Mouse (Mus musculus) fibroblast of lung, adult 2 months (primary cell): Measurements from ENCODE around the gene Mapkapk3.

Source experiments
- DNase-seq: peaks from one replicate; pipeline ENCODE4 v3.0.0-alpha.2; 2011; ENCODE audit warnings: low read depth

Gene Mapkapk3

DNA sequence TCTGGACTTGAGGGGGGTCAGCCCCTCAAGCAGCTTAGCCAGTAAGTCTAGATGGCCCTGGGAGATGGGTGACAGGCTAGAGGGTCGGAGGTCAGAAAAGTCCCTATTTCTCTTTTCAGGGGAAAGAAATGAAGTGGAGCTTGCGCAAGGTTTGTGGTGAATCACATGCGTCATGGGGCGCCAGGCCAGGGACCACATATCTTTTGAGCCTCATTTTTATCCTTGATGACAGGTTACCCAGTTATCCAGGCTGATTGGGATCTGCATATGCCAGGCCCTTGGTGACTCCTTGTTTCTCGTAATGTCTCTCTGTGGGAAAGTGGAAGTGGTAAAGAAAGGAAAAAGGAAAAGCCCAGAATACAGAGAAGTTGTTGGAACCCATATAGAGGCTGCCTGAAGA, 25.8 kb downstream of the Mapkapk3 start:
- no peak for DNase-seq

DNA sequence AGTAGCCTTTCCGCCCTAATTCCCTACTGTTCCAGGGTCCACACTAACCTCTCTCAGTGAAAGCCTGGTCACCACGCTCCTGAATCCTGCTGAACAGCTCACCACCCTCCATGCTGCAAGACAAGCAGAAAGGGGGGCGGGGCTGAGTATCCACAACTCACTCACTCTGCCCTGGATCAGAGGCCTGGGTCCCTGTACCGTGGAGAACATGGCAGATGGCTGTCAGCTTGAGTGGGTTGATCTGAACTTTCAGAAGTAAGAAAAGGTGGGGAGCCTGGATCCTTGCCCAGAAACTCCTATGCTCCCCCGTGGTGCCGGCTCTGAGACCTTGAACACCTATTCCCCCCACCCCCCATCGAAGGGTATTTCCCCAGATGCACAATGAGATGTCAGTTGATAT, 27.3 kb downstream of the Mapkapk3 start:
- no peak for DNase-seq

DNA sequence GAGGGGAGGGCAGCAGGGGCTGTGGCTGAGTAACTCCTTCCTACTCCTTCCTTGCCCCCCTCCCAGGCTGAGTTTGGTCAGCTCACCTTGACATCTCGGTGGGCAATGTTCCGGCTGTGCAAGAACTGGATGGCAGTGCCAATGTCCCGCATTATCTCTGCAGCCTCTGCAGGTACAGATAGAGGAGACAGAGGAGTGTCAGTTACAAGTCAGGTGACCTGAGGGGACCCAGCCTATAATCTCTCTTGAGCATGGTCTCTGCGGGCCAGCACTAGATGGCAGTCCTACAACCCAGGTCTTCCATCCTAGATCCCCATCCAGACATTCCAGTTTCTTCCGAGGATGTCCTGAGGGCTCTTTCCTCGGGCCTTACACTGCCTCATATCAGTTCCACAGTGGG, 27.9 kb downstream of the Mapkapk3 start:
- no peak for DNase-seq

DNA sequence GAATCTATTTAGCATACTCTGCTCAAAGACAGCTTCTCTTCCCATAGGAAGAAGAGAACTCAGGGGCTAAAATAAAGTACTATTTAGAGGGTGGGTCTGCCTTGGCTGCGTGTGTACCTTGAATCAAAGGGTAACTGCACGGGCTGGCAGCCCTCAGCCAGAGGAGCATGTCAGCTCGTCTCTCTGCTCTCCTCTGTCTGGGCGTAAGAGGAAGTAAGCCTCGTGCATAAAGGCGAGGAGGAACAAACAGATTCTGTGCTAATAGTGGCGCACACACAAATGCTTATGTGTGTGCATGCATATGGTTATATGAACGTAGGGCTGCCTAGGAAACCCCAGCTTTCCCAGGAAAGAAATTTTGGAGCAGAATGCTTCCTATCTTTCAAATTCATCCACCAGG, 28.8 kb downstream of the Mapkapk3 start:
- no peak for DNase-seq

- no peak for DNase-seq
These were observed 29.2 kb downstream of the Mapkapk3 start for GRCm38 (mm10) chr9:107260429-107260828.

GRCm38 (mm10) chr9:107259571-107259970, 30.1 kb downstream of the Mapkapk3 start:
- DNase-seq: no peak

DNA sequence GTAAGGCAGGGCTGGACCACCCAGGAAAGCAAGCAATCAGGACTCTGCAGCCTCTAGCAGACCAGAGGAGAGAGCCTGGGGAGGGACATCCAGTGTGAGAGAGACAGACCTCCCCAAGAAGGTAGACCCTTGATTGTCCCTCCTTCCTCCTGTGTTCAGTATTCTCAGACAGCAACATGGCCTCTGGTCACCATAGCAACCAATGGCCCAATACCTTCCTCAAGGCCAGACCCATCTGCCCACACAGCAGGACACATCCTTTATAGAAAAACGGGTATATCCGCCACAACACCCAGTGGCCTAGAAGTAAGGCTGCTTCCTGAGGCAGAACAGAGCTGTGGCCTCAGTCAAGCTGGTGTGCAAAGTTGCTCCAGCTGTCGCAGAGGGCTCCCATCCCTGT, 34.1 kb downstream of the Mapkapk3 start:
- DNase-seq: no peak

DNA sequence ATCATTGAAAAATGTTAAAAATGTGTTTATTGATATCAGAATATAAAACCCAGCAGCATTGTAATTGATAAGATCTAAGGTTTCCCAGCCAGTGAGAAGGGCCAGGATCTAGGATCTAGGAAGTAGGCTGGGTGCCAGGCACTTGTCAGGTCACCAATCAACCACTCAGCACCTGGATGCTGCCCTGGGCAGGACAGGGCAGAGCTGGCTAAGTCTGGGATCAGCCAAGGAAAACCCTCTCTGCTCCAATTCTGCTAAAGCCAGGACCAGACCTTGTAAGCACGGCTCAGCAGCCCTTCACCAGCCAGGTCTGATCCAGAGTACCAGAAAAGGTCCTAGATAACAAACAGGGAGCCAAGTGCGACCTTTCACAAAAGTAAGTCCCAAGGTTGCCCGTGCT, 34.8 kb downstream of the Mapkapk3 start:
- no peak for DNase-seq

DNA sequence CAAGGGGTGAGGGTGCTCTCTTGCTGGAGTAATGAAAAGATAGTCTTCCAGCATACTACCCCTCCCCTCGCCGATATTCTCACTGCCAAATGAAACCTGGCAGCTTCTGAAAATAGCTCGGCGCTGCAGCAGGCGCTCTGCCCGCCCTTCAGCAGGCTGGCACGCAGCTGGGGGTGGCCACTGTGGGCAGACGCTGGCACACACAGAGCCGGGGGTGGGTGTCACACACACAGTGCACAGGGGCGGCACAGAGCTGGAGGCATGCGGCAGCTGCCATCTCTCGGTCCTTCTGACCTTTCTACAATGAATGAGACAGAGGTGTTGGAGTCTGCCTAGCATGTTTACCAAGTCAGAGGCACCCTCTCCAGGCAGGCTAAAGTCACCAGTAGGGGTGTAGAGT, 35.2 kb downstream of the Mapkapk3 start:
- no peak for DNase-seq

GRCm38 (mm10) chr9:107252164-107252563, 37.5 kb downstream of the Mapkapk3 start:
- DNase-seq: no peak

- no peak for DNase-seq
These were observed 39.0 kb downstream of the Mapkapk3 start for GRCm38 (mm10) chr9:107250416-107251337.

- no peak for DNase-seq
These were observed 40.5 kb downstream of the Mapkapk3 start for GRCm38 (mm10) chr9:107249154-107249553.

DNA sequence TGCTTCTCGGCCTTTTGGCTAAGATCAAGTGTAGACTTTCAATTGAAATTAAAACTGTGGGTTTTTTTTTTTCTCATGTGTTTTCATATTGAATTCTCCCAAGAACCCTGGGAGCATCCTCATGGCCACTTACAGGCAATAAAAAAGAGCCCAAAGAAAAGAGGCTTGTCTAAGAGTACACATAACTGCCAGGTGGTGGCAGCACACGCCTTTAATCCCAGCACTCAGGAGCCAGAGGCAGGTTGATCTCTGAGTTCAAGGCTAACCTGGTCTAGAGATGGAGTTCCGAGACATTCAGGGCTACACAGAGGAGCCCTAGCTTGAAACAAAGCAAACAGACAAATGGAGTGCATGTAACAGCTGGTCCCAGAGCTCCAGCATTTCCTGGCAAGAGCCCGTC, 43.5 kb downstream of the Mapkapk3 start:
- no peak for DNase-seq

DNA sequence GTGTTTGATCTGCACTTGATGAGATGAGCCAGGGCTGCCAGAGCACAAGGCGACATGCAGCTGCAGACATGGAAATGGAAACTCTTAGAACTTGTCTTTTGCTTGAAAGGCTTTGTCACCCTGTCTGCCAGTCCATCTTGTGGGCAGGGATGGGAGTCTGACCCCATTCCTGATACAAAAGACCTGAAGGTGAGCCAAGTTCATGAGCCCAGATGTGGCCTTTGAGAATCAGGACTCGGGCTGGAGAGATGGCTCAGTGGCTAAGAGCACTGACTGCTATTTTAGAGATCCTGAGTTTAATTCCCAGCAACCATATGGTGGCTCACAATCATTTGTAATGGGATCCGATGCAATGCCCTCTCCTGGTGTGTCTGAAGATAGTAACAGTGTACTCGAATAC, 44.4 kb downstream of the Mapkapk3 start:
- no peak for DNase-seq

DNA sequence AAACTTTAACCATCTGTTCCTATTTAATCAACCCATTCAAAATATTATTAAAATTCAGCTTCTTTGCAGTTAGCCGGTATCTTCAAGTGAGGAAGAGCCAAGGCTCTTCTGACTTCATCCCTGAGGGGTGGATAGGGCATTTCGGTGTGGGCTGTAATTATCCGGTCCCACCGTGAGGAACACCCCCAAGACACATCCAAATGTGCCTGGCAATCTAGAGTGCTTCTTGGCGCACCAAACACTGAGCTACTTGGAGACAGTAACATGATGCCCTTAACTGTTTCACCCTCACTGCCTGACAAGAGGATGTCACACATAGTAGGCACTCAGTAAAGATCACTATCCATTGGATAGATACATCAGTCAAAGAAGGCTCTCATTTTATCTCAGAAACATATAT, 53.5 kb downstream of the Mapkapk3 start:
- DNase-seq: no peak

GRCm38 (mm10) chr9:107235261-107235660, 54.4 kb downstream of the Mapkapk3 start:
- DNase-seq: no peak

GRCm38 (mm10) chr9:107232140-107232539, 57.5 kb downstream of the Mapkapk3 start:
- DNase-seq: no peak

GRCm38 (mm10) chr9:107231539-107232139, 58.0 kb downstream of the Mapkapk3 start, which contains the start of gene Dock3:
TSS of gene Dock3 (minus strand) at chr9:107231909.
- DNase-seq: no peak

DNA sequence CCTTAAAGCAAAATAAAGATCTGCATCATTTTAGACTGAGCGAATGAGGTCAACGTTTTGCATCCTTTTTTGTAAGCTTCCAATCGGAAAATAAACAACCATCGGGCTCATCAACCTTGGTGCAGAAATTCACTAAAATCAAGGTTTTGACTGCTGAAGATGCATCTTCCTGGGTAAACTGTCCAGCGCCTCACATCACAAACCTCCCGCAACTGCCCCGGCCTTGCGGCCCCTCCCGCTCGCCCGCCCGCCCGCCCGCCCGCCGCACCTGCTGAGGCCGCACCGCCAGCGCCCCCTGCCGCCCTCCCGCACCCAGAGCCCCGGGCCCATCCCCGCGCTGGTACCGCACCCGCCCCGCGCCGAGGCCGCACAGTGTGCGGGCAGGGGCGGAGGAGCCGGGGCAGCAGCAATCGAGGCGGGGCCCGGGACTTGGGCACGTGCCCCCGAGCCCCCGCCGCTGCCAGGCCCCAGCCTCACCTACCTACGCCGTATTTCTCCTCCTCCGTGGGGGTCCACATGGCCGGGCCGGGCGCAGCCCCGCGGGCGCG, 58.6 kb downstream of the Mapkapk3 start:
- DNase-seq: no peak

- DNase-seq: no peak
These were observed 65.1 kb downstream of the Mapkapk3 start for GRCm38 (mm10) chr9:107224597-107224996.
